Mouse (Mus musculus): ENCODE results near the gene Gm20388. TPM values are rescaled to one million over a fixed set of nuclear protein-coding genes. Genes with fewer than 3 reads are reported as not detected.

Gm20388 gene
- polyA plus RNA-seq, 2 experiments, result 8.5 TPM; not detected in 1

DNA sequence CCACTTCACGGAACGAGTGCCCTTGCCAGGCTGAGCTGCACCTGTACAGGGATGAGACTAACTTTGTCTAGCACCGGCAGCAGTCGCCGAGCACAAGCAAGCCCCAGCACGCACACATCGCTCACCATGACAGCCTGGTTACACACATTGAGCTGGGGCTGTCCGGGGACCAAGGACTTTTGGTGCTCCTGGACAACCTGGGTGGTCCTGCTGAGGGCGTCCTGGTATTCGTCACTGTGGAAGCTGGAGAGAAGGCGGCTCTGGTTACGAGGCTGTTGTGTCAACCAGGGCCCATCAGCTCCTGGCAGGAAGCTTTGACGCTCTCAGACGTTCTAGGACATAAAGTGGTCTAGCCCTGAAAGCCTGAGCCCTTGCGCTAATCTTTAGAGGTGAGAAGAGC, 2670.3 kb downstream of the Gm20388 start:
- 71% methylated on average over 15 of the region's 15 CpGs for WGBS (ENCODE audit: insufficient replicate concordance)
- no peak for TF ChIP-seq EP300 (IDR thresholded peaks at IDR 0.05; ENCODE audit: low read depth)
- TF ChIP-seq CTCF (IDR thresholded peaks at IDR 0.05; ENCODE audit: low read depth), result no peak
- Histone ChIP-seq H3K27me3 (ENCODE audit: control insufficient read depth, insufficient read depth, low read length) (no peaks in the 10 kb centered on the region), H3K9me3 (ENCODE audit: control insufficient read depth, low read length) (no peaks in the 10 kb centered on the region), H3K4me3 (ENCODE audit: insufficient read depth in 1 of 2, low read depth in 2 of 2, low read length in 2 of 2) (no peak overlapping the region), H3K36me3 (replicated peaks; ENCODE audit: control insufficient read depth, insufficient read depth, low read depth) (no peaks in the 10 kb centered on the region), H3K9ac (replicated peaks) (no peak overlapping the region), H3K4me1 (replicated peaks; ENCODE audit: control insufficient read depth in 2 of 2, insufficient read depth in 2 of 2, low read length in 1 of 2) (peaks cover 4 to 8% of the 10 kb centered on the region in 2 experiments), H3K4me2 (ENCODE audit: low read depth) (no peak overlapping the region), H3K27ac (no peak overlapping the region)
- ATAC-seq (ENCODE audit: insufficient read depth), result no peak
- no peak for DNase-seq (ENCODE audit: low read depth in 3 of 3, low spot score in 3 of 3)

DNA sequence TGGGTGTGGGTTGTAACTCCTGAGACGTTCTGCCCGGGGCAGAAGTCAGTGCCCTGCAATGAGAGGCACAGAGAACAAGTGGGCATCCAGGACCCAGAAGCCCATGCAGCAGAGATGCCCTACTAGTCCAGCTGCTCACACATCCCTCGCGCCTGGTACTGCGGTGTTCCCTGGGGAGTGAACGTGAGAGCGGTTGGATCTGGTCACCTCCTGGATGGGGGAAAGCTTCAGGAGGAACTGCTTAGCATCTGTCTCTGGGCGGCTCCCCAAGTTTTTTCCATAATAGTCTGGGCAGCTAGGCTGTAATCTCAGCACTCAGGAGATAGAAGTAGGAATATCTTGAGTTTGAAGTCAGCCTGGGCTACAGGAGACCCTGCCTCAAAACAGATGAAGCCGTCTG, 2674.3 kb downstream of the Gm20388 start:
- 77% methylated on average over 9 of the region's 9 CpGs for WGBS (ENCODE audit: insufficient replicate concordance)
- H3K27ac ChIP-seq, result no peak overlapping the region
- DNase-seq (ENCODE audit: low read depth in 3 of 3, low spot score in 3 of 3), result no peak
- no peak overlapping the region for H3K9ac ChIP-seq (replicated peaks)
- no peaks in the 10 kb centered on the region for H3K27me3 ChIP-seq (ENCODE audit: control insufficient read depth, insufficient read depth, low read length)
- no peaks in the 10 kb centered on the region for H3K36me3 ChIP-seq (replicated peaks; ENCODE audit: control insufficient read depth, insufficient read depth, low read depth)
- H3K9me3 ChIP-seq (ENCODE audit: control insufficient read depth, low read length), result no peaks in the 10 kb centered on the region
- H3K4me1 ChIP-seq (replicated peaks; ENCODE audit: control insufficient read depth in 2 of 2, insufficient read depth in 2 of 2, low read length in 1 of 2), result peaks cover 0 to 5% of the 10 kb centered on the region in 2 experiments; a peak in 1 of 4 replicates
- no peak overlapping the region for H3K4me3 ChIP-seq (ENCODE audit: insufficient read depth in 1 of 2, low read depth in 2 of 2, low read length in 2 of 2)
- no peak overlapping the region for H3K4me2 ChIP-seq (ENCODE audit: low read depth)
- no peak for TF ChIP-seq EP300 (IDR thresholded peaks at IDR 0.05; ENCODE audit: low read depth)
- TF ChIP-seq CTCF (IDR thresholded peaks at IDR 0.05; ENCODE audit: low read depth), result no peak
- ATAC-seq (ENCODE audit: insufficient read depth), result no peak

DNA sequence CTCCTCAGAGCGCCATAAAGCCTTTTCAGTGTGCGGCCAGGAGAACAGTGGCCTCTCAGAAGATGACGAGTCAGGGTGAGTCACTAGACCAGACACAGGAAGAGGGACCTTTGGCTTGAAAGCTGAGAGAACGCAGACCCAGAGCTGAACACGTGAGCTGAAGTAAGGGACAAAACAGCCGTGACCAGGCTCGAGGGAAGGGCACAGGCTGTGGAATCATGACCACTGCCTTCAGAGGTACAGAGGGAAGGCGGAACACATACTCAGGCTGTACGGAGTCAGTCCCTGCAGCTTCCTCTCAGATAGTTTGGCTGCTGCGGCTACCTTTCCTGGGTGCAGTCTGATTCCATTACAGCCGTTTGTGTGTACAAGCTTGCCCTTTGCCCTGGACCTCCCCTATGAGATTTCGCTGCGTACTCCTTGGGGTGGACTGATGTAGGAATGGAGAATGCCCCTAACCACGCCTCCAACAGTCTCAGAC, 2674.8 kb downstream of the Gm20388 start:
- Histone ChIP-seq H3K4me2 (ENCODE audit: low read depth) (no peak overlapping the region), H3K9me3 (ENCODE audit: control insufficient read depth, low read length) (no peaks in the 10 kb centered on the region), H3K27ac (no peak overlapping the region), H3K4me1 (replicated peaks; ENCODE audit: control insufficient read depth in 2 of 2, insufficient read depth in 2 of 2, low read length in 1 of 2) (peaks cover 0 to 5% of the 10 kb centered on the region in 2 experiments; a peak in 1 of 4 replicates), H3K4me3 (ENCODE audit: insufficient read depth in 1 of 2, low read depth in 2 of 2, low read length in 2 of 2) (no peak overlapping the region), H3K36me3 (replicated peaks; ENCODE audit: control insufficient read depth, insufficient read depth, low read depth) (no peaks in the 10 kb centered on the region), H3K9ac (replicated peaks) (no peak overlapping the region), H3K27me3 (ENCODE audit: control insufficient read depth, insufficient read depth, low read length) (no peaks in the 10 kb centered on the region)
- WGBS (ENCODE audit: insufficient replicate concordance), result 50% methylated on average over 14 of the region's 14 CpGs
- DNase-seq (ENCODE audit: low read depth in 3 of 3, low spot score in 3 of 3), result no peak
- TF ChIP-seq CTCF (IDR thresholded peaks at IDR 0.05; ENCODE audit: low read depth) (no peak), EP300 (IDR thresholded peaks at IDR 0.05; ENCODE audit: low read depth) (no peak)
- ATAC-seq (ENCODE audit: insufficient read depth), result no peak

DNA sequence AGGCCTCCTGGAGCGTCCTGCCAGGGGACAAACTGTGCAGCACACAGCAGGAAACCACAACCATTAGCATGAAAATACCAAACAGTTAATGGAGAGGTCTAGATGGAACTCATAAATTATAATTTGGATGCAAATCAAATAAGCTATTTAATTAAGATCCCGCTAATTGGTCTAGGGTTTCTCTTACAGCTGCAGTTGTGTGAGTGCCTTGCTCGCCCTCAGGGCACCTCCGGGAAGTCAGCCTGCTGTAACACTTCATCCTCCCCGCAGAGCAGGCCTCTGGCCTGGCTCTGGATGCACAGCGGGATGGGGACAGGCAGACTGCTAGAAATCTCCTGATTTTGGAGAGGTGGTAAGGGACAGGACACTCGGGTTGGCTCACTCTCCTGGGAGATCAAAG, 2675.5 kb downstream of the Gm20388 start:
- TF ChIP-seq EP300 (IDR thresholded peaks at IDR 0.05; ENCODE audit: low read depth) (no peak), CTCF (IDR thresholded peaks at IDR 0.05; ENCODE audit: low read depth) (no peak)
- H3K9me3 ChIP-seq (ENCODE audit: control insufficient read depth, low read length), result no peaks in the 10 kb centered on the region
- no peaks in the 10 kb centered on the region for H3K36me3 ChIP-seq (replicated peaks; ENCODE audit: control insufficient read depth, insufficient read depth, low read depth)
- no peaks in the 10 kb centered on the region for H3K27me3 ChIP-seq (ENCODE audit: control insufficient read depth, insufficient read depth, low read length)
- no peak overlapping the region for H3K27ac ChIP-seq
- H3K4me3 ChIP-seq (ENCODE audit: insufficient read depth in 1 of 2, low read depth in 2 of 2, low read length in 2 of 2), result no peak overlapping the region
- no peak for DNase-seq (ENCODE audit: low read depth in 3 of 3, low spot score in 3 of 3)
- ATAC-seq (ENCODE audit: insufficient read depth), result no peak
- WGBS (ENCODE audit: insufficient replicate concordance), result 75% methylated on average over 7 of the region's 7 CpGs
- no peak overlapping the region for H3K4me2 ChIP-seq (ENCODE audit: low read depth)
- peaks cover 0 to 5% of the 10 kb centered on the region in 2 experiments; a peak in 1 of 4 replicates for H3K4me1 ChIP-seq (replicated peaks; ENCODE audit: control insufficient read depth in 2 of 2, insufficient read depth in 2 of 2, low read length in 1 of 2)
- no peak overlapping the region for H3K9ac ChIP-seq (replicated peaks)

DNA sequence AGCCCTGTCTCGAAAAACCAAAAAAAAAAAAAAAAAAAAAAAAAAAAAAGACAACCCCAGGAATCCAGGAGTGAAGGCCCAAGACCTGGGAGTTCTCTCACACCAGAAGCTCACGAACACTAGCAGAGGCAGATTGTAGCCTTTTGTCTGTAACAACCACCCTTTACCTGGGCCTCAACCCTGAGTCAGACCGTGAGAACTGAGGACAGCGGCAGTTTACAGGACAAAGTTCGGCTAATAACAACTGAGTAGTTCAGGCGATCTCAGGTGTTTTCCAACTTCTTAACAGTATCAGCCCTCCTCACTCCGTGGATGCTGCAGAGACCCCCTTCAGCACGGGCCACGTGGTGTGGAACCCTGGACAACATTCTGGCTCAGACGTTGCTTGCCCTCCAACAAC, 2676.1 kb downstream of the Gm20388 start:
- no peaks in the 10 kb centered on the region for H3K9me3 ChIP-seq (ENCODE audit: control insufficient read depth, low read length)
- TF ChIP-seq CTCF (IDR thresholded peaks at IDR 0.05; ENCODE audit: low read depth) (no peak), EP300 (IDR thresholded peaks at IDR 0.05; ENCODE audit: low read depth) (no peak)
- peaks cover 0 to 5% of the 10 kb centered on the region in 2 experiments; a peak in 1 of 4 replicates for H3K4me1 ChIP-seq (replicated peaks; ENCODE audit: control insufficient read depth in 2 of 2, insufficient read depth in 2 of 2, low read length in 1 of 2)
- H3K9ac ChIP-seq (replicated peaks), result no peak overlapping the region
- no peak overlapping the region for H3K4me2 ChIP-seq (ENCODE audit: low read depth)
- no peak overlapping the region for H3K27ac ChIP-seq
- H3K4me3 ChIP-seq (ENCODE audit: insufficient read depth in 1 of 2, low read depth in 2 of 2, low read length in 2 of 2), result no peak overlapping the region
- WGBS (ENCODE audit: insufficient replicate concordance), result 68% methylated on average over 9 of the region's 10 CpGs
- H3K27me3 ChIP-seq (ENCODE audit: control insufficient read depth, insufficient read depth, low read length), result no peaks in the 10 kb centered on the region
- DNase-seq (ENCODE audit: low read depth in 3 of 3, low spot score in 3 of 3) (no peak), ATAC-seq (ENCODE audit: insufficient read depth) (no peak)
- H3K36me3 ChIP-seq (replicated peaks; ENCODE audit: control insufficient read depth, insufficient read depth, low read depth), result no peaks in the 10 kb centered on the region

All from liver, embryonic 14.5 days (tissue).